Mouse (Mus musculus) liver, embryonic 16.5 days (tissue): ENCODE data around the gene Zup1. TPM values are rescaled to one million over a fixed set of nuclear protein-coding genes. Genes with fewer than 3 reads are reported as not detected.
"Not testable (repeated sequence)": the region's sequence is repeated elsewhere in the genome, so short reads cannot be mapped to it uniquely, and the experiment has no call there.

Source experiments
- ATAC-seq: fragments of 200-750 bp; cut with Nextera tagmentation; 2 replicates; pipeline ENCODE4 v1.8.0; 2017; ENCODE audit warnings: low read depth, mild to moderate bottlenecking, moderate number of reproducible peaks, moderate library complexity
- H3K27ac ChIP-seq: fragments of 300-500 bp; sonication (generic); 2 replicates; pipeline ENCODE4 v1.5.1; 2014; ENCODE audit warnings: mild to moderate bottlenecking, low read length
- H3K27me3 ChIP-seq: fragments of 300-500 bp; sonication (generic); 2 replicates; pipeline ENCODE4 v1.6.1; 2014; ENCODE audit warnings: low read depth, low read length, mixed read lengths; ENCODE audit not compliant: control insufficient read depth, insufficient read depth
- H3K36me3 ChIP-seq: fragments of 300-500 bp; sonication (generic); 2 replicates; pipeline ENCODE4 v1.6.1; 2014; ENCODE audit warnings: mild to moderate bottlenecking; ENCODE audit not compliant: control insufficient read depth, insufficient read depth
- H3K4me1 ChIP-seq: fragments of 300-500 bp; sonication (generic); 2 replicates; pipeline ENCODE4 v1.6.1; 2014; ENCODE audit warnings: low read depth, low read length, mixed read lengths; ENCODE audit not compliant: control insufficient read depth
- H3K4me2 ChIP-seq: fragments of 300-500 bp; sonication (generic); 2 replicates; pipeline ENCODE4 v1.6.1; 2014; ENCODE audit warnings: low read depth, low read length, mixed read lengths
- H3K4me3 ChIP-seq: fragments of 300-500 bp; sonication (generic); 2 replicates; pipeline ENCODE4 v1.5.1; 2014; ENCODE audit warnings: low read depth, mild to moderate bottlenecking, low read length
- H3K9ac ChIP-seq: fragments of 300-500 bp; sonication (generic); 2 replicates; pipeline ENCODE4 v1.6.1; 2014; ENCODE audit warnings: low read depth, low read length
- H3K9me3 ChIP-seq: fragments of 300-500 bp; sonication (generic); replicated peaks from 2 replicates; pipeline ENCODE4 v1.6.1; 2016; ENCODE audit warnings: low read length; ENCODE audit not compliant: control insufficient read depth
- WGBS: fragments of 180-500 bp; shearing (Covaris S2); extraction: QIAGEN DNeasy Blood & Tissue Kit; methylation state at CpG from one replicate; pipeline ENCODE4 v1.1.7; 2014; ENCODE audit not compliant: insufficient replicate concordance; 5-methylcytosine and 5-hydroxymethylcytosine counted together
- polyA plus RNA-seq: library from polyadenylated mRNA; unstranded; fragments of >200 nt; fragmentation: Nextera tagmentation; extraction: Ambion mirVana; gene quantifications from 2 replicates; pipeline ENCODE4 v1.2.1, GENCODE M21; 2015

The Zup1 gene
- polyA plus RNA-seq, 1 experiment from 2014 or later, result 7.1 TPM

- H3K4me1 ChIP-seq, result no peaks in the 10 kb centered on the region
- H3K36me3 ChIP-seq, result no peaks in the 10 kb centered on the region
- ATAC-seq, result no peak
- peak overlapping the region; percentile 46 for H3K4me2 ChIP-seq
- H3K4me3 ChIP-seq, result no peak overlapping the region
- H3K9me3 ChIP-seq, result no peaks in the 10 kb centered on the region
- WGBS, result 5% methylated on average over 6 of the region's 6 CpGs
- no peak overlapping the region for H3K27ac ChIP-seq
- no peak overlapping the region for H3K9ac ChIP-seq
- H3K27me3 ChIP-seq, result no peaks in the 10 kb centered on the region
Measured at GRCm38 (mm10) chr10:33905489-33905888, 45.6 kb downstream of the Zup1 start.

- no peaks in the 10 kb centered on the region for H3K27me3 ChIP-seq
- no peaks in the 10 kb centered on the region for H3K9me3 ChIP-seq
- H3K4me1 ChIP-seq, result no peaks in the 10 kb centered on the region
- 8% methylated on average over 17 of the region's 17 CpGs for WGBS
- no peak within 1 kb of the TSS for H3K9ac ChIP-seq
- no peaks in the 10 kb centered on the region for H3K36me3 ChIP-seq
- H3K4me2 ChIP-seq, result peak within 1 kb of the TSS; percentile 46
- H3K4me3 ChIP-seq, result peak within 1 kb of the TSS; percentile 32
- H3K27ac ChIP-seq, result no peak within 1 kb of the TSS
- peak; percentile 82 for ATAC-seq
Measured at GRCm38 (mm10) chr10:33904530-33905481, 46.3 kb downstream of the Zup1 start, which contains the start of gene Rsph4a. Rsph4a (plus strand) TSS chr10:33905111.

- H3K9ac ChIP-seq, ATAC-seq, H3K27ac ChIP-seq, H3K36me3 ChIP-seq, H3K4me2 ChIP-seq, H3K27me3 ChIP-seq, H3K4me3 ChIP-seq, H3K4me1 ChIP-seq, H3K9me3 ChIP-seq: not testable (repeated sequence)
- 63% methylated on average over 1 of the region's 1 CpGs for WGBS
Measured at GRCm38 (mm10) chr10:33901520-33901919, 49.5 kb downstream of the Zup1 start.

- not testable (repeated sequence) for H3K4me3 ChIP-seq, H3K36me3 ChIP-seq, H3K27me3 ChIP-seq, H3K4me1 ChIP-seq, H3K9ac ChIP-seq, H3K4me2 ChIP-seq, H3K27ac ChIP-seq, ATAC-seq, H3K9me3 ChIP-seq
- WGBS, result 72% methylated on average over 2 of the region's 2 CpGs
Measured at GRCm38 (mm10) chr10:33882411-33882810, 68.7 kb downstream of the Zup1 start.

GRCm38 (mm10) chr10:33872672-33873398 is 78.2 kb downstream of the Zup1 start:
- Histone ChIP-seq H3K4me1 (no peaks in the 10 kb centered on the region), H3K36me3 (no peaks in the 10 kb centered on the region), H3K27ac (no peak overlapping the region), H3K27me3 (no peaks in the 10 kb centered on the region), H3K9me3 (no peaks in the 10 kb centered on the region), H3K4me2 (no peak overlapping the region), H3K4me3 (no peak overlapping the region), H3K9ac (no peak overlapping the region)
- 64% methylated on average over 2 of the region's 2 CpGs for WGBS
- no peak for ATAC-seq

GRCm38 (mm10) chr10:33870441-33870840 is 80.6 kb downstream of the Zup1 start:
- Histone ChIP-seq H3K4me2 (no peak overlapping the region), H3K9me3 (no peaks in the 10 kb centered on the region), H3K4me3 (no peak overlapping the region), H3K27me3 (no peaks in the 10 kb centered on the region), H3K9ac (no peak overlapping the region), H3K27ac (no peak overlapping the region), H3K4me1 (no peaks in the 10 kb centered on the region), H3K36me3 (no peaks in the 10 kb centered on the region)
- WGBS, result 10% methylated on average over 1 of the region's 1 CpGs
- ATAC-seq, result no peak

Other genes starting within 250 kb of the Zup1 start
- not detected in 2 replicates for gene Sult3a2, start 164.6 kb downstream of the Zup1 start, polyA plus RNA-seq
- not detected in 2 replicates for gene Sult3a1, start 93.5 kb downstream of the Zup1 start, polyA plus RNA-seq
- 0.06 TPM in 1 of 2 replicates, not detected in the other for gene Rsph4a, start 46.2 kb downstream of the Zup1 start, polyA plus RNA-seq
- 29.9 and 34.4 TPM in 2 replicates for gene Rwdd1, start 68.4 kb upstream of the Zup1 start, polyA plus RNA-seq
- not detected in 2 replicates for gene Trappc3l, start 86.3 kb upstream of the Zup1 start, polyA plus RNA-seq
- not detected in 2 replicates for gene Calhm4, start 93.0 kb upstream of the Zup1 start, polyA plus RNA-seq
- 0.02 and 0.05 TPM in 2 replicates for gene Calhm5, start 145.2 kb upstream of the Zup1 start, polyA plus RNA-seq
- gene Calhm6, start 176.7 kb upstream of the Zup1 start, polyA plus RNA-seq, result 1.8 and 2.4 TPM in 2 replicates